Mouse (Mus musculus) heart, embryonic 16.5 days (tissue): ENCODE measurements around the gene 1810065E05Rik. TPM values are rescaled to one million over a fixed set of nuclear protein-coding genes. Genes with fewer than 3 reads are reported as not detected.

ENCODE experiments used
- ATAC-seq: fragments of 200-750 bp; cut with Nextera tagmentation; replicated peaks from 2 replicates; pipeline ENCODE4 v1.8.0; 2017; ENCODE audit warnings: moderate number of reproducible peaks; ENCODE audit not compliant: insufficient read depth, low FRiP score; ENCODE audit errors: extremely low read depth
- H3K27ac ChIP-seq: fragments of 300-500 bp; sonication (generic); 2 replicates; pipeline ENCODE4 v1.5.1; 2014; ENCODE audit warnings: mild to moderate bottlenecking, low read length, control low read depth, moderate library complexity
- H3K27me3 ChIP-seq: fragments of 300-500 bp; sonication (generic); 2 replicates; pipeline ENCODE4 v1.6.1; 2014; ENCODE audit warnings: low read length, mixed read lengths; ENCODE audit not compliant: control insufficient read depth, insufficient read depth
- H3K36me3 ChIP-seq: fragments of 300-500 bp; sonication (generic); 2 replicates; pipeline ENCODE4 v1.6.1; 2014; ENCODE audit not compliant: control insufficient read depth, insufficient read depth
- H3K4me1 ChIP-seq: fragments of 300-500 bp; sonication (generic); 2 replicates; pipeline ENCODE4 v1.6.1; 2014; ENCODE audit warnings: low read length, mixed read lengths; ENCODE audit not compliant: control insufficient read depth, insufficient read depth
- H3K4me2 ChIP-seq: fragments of 300-500 bp; sonication (generic); 2 replicates; pipeline ENCODE4 v1.6.1; 2014; ENCODE audit warnings: low read depth, mild to moderate bottlenecking, control low read depth, low read length
- H3K4me3 ChIP-seq: fragments of 300-500 bp; sonication (generic); 2 replicates; pipeline ENCODE4 v1.5.1; 2014; ENCODE audit warnings: mild to moderate bottlenecking, control low read depth, low read length
- H3K9ac ChIP-seq: fragments of 300-500 bp; sonication (generic); 2 replicates; pipeline ENCODE4 v1.6.1; 2014; ENCODE audit warnings: low read length, control low read depth
- H3K9me3 ChIP-seq: fragments of 300-500 bp; sonication (generic); replicated peaks from 2 replicates; pipeline ENCODE4 v1.6.1; 2016; ENCODE audit warnings: low read length; ENCODE audit not compliant: control insufficient read depth
- WGBS: fragments of 180-500 bp; shearing (Covaris S2); extraction: QIAGEN DNeasy Blood & Tissue Kit; methylation state at CpG from one replicate; pipeline ENCODE4 v1.1.7; 2014; 5-methylcytosine and 5-hydroxymethylcytosine counted together
- polyA plus RNA-seq: library from polyadenylated mRNA; unstranded; fragments of >200 nt; fragmentation: Nextera tagmentation; extraction: Ambion mirVana; gene quantifications from 2 replicates; pipeline ENCODE4 v1.2.1, GENCODE M21; 2015

Gene 1810065E05Rik
- polyA plus RNA-seq, 1 experiment from 2014 or later = not detected

- no peaks in the 10 kb centered on the region for H3K9me3 ChIP-seq
- H3K4me2 ChIP-seq = no peak overlapping the region
Measured at GRCm38 (mm10) chr11:58418336-58418735, 2.6 kb upstream of the 1810065E05Rik start.

GRCm38 (mm10) chr11:58432259-58432658 lies 11.3 kb downstream of the 1810065E05Rik start, which contains the start of gene Gm12253:
TSS of gene Gm12253 (plus strand) at chr11:58432559.
- Histone ChIP-seq H3K9ac (no peak within 1 kb of the TSS), H3K9me3 (no peaks in the 10 kb centered on the region), H3K4me3 (no peak within 1 kb of the TSS), H3K27me3 (no peaks in the 10 kb centered on the region), H3K4me2 (no peak within 1 kb of the TSS), H3K36me3 (no peaks in the 10 kb centered on the region), H3K4me1 (no peaks in the 10 kb centered on the region), H3K27ac (no peak within 1 kb of the TSS)
- WGBS = 80% methylated on average over 3 of the region's 3 CpGs
- ATAC-seq = no peak

More at GRCm38 (mm10) chr11:58418336-58418735, 2.6 kb upstream of the 1810065E05Rik start:
- H3K4me1 ChIP-seq = no peaks in the 10 kb centered on the region
- no peak overlapping the region for H3K27ac ChIP-seq
- H3K4me3 ChIP-seq = no peak overlapping the region
- ATAC-seq = no peak
- H3K36me3 ChIP-seq = no peaks in the 10 kb centered on the region
- H3K9ac ChIP-seq = no peak overlapping the region
- 47% methylated on average over 3 of the region's 3 CpGs for WGBS
- no peaks in the 10 kb centered on the region for H3K27me3 ChIP-seq

- ATAC-seq = no peak
- Histone ChIP-seq H3K4me2 (no peak overlapping the region), H3K27ac (no peak overlapping the region), H3K36me3 (no peaks in the 10 kb centered on the region), H3K9ac (no peak overlapping the region), H3K9me3 (no peaks in the 10 kb centered on the region), H3K27me3 (no peaks in the 10 kb centered on the region), H3K4me1 (no peaks in the 10 kb centered on the region), H3K4me3 (no peak overlapping the region)
- WGBS = 52% methylated on average over 5 of the region's 5 CpGs
Measured at GRCm38 (mm10) chr11:58437866-58438265, 17.0 kb downstream of the 1810065E05Rik start.

- no peaks in the 10 kb centered on the region for H3K27me3 ChIP-seq
- WGBS = 96% methylated on average over 9 of the region's 9 CpGs
Measured at GRCm38 (mm10) chr11:58452759-58453158, 31.8 kb downstream of the 1810065E05Rik start, which contains the start of gene Lypd9. TSS of gene Lypd9 (minus strand) at chr11:58452923.

GRCm38 (mm10) chr11:58453592-58453991 lies 32.7 kb downstream of the 1810065E05Rik start:
- no peak overlapping the region for H3K27ac ChIP-seq
- 44% methylated on average over 4 of the region's 4 CpGs for WGBS
- no peak overlapping the region for H3K4me3 ChIP-seq
- H3K9me3 ChIP-seq = 0 out of 2 replicates have a peak, but pooled peaks cover 2% of the 10 kb centered on the region
- H3K4me1 ChIP-seq = no peaks in the 10 kb centered on the region
- H3K36me3 ChIP-seq = no peaks in the 10 kb centered on the region
- ATAC-seq = no peak
- H3K4me2 ChIP-seq = no peak overlapping the region
- no peaks in the 10 kb centered on the region for H3K27me3 ChIP-seq
- no peak overlapping the region for H3K9ac ChIP-seq

More at GRCm38 (mm10) chr11:58452759-58453158, 31.8 kb downstream of the 1810065E05Rik start, which contains the start of gene Lypd9:
- H3K9ac ChIP-seq = no peak within 1 kb of the TSS
- H3K36me3 ChIP-seq = no peaks in the 10 kb centered on the region
- no peak for ATAC-seq
- H3K4me2 ChIP-seq = no peak within 1 kb of the TSS
- peaks cover 4% of the 10 kb centered on the region; the same call in 1 of the 2 replicates for H3K9me3 ChIP-seq
- no peaks in the 10 kb centered on the region for H3K4me1 ChIP-seq
- H3K27ac ChIP-seq = no peak within 1 kb of the TSS
- H3K4me3 ChIP-seq = no peak within 1 kb of the TSS

GRCm38 (mm10) chr11:58462170-58462569 lies 41.3 kb downstream of the 1810065E05Rik start, which contains the start of gene Olfr30:
TSS of gene Olfr30 (minus strand) at chr11:58462270.
- no peak within 1 kb of the TSS for H3K4me2 ChIP-seq
- H3K9ac ChIP-seq = no peak within 1 kb of the TSS
- no peaks in the 10 kb centered on the region for H3K9me3 ChIP-seq
- no peaks in the 10 kb centered on the region for H3K27me3 ChIP-seq
- H3K4me1 ChIP-seq = no peaks in the 10 kb centered on the region
- no peak for ATAC-seq
- no peaks in the 10 kb centered on the region for H3K36me3 ChIP-seq
- H3K4me3 ChIP-seq = no peak within 1 kb of the TSS
- no peak within 1 kb of the TSS for H3K27ac ChIP-seq

Other genes starting within 250 kb of the 1810065E05Rik start
- gene Mrpl22, start 249.4 kb upstream of the 1810065E05Rik start, polyA plus RNA-seq = 112 TPM in 2 replicates
- 8.2 and 12.3 TPM in 2 replicates for gene Igtp, start 221.6 kb upstream of the 1810065E05Rik start, polyA plus RNA-seq
- 4.2 and 6.4 TPM in 2 replicates for gene Irgm2, start 221.5 kb upstream of the 1810065E05Rik start, polyA plus RNA-seq
- 0.08 TPM in 1 of 2 replicates, not detected in the other for gene 4930438A08Rik, start 146.3 kb upstream of the 1810065E05Rik start, polyA plus RNA-seq
- 15.0 and 16.6 TPM in 2 replicates for gene Zfp692, start 114.0 kb upstream of the 1810065E05Rik start, polyA plus RNA-seq
- gene Zfp672, start 90.8 kb upstream of the 1810065E05Rik start, polyA plus RNA-seq = 38.8 and 40.5 TPM in 2 replicates
- gene Sh3bp5l, start 90.4 kb upstream of the 1810065E05Rik start, polyA plus RNA-seq = 32.0 and 32.5 TPM in 2 replicates
- 1.4 TPM in 1 of 2 replicates, not detected in the other for gene Lypd8, start 42.1 kb upstream of the 1810065E05Rik start, polyA plus RNA-seq
- gene Gm12253, start 11.4 kb downstream of the 1810065E05Rik start, polyA plus RNA-seq = not detected in 2 replicates
- gene Lypd9, start 31.8 kb downstream of the 1810065E05Rik start, polyA plus RNA-seq = not detected in 2 replicates
- not detected in 2 replicates for gene Olfr30, start 41.2 kb downstream of the 1810065E05Rik start, polyA plus RNA-seq
- gene Olfr332, start 71.4 kb downstream of the 1810065E05Rik start, polyA plus RNA-seq = not detected in 2 replicates
- gene Olfr331, start 81.5 kb downstream of the 1810065E05Rik start, polyA plus RNA-seq = not detected in 2 replicates
- gene Olfr330, start 113.7 kb downstream of the 1810065E05Rik start, polyA plus RNA-seq = not detected in 2 replicates
- not detected in 2 replicates for gene Olfr329-ps, start 125.3 kb downstream of the 1810065E05Rik start, polyA plus RNA-seq
- gene Olfr328, start 134.5 kb downstream of the 1810065E05Rik start, polyA plus RNA-seq = not detected in 2 replicates
- gene Olfr224, start 149.4 kb downstream of the 1810065E05Rik start, polyA plus RNA-seq = 0.07 and 0.11 TPM in 2 replicates
- gene Olfr325, start 156.6 kb downstream of the 1810065E05Rik start, polyA plus RNA-seq = not detected in 2 replicates
- not detected in 2 replicates for gene Olfr324, start 174.0 kb downstream of the 1810065E05Rik start, polyA plus RNA-seq
- gene 2210407C18Rik, start 195.0 kb downstream of the 1810065E05Rik start, polyA plus RNA-seq = not detected in 2 replicates
- not detected in 2 replicates for gene Olfr323, start 209.4 kb downstream of the 1810065E05Rik start, polyA plus RNA-seq
- 0.07 TPM in 1 of 2 replicates, not detected in the other for gene Trim58, start 219.4 kb downstream of the 1810065E05Rik start, polyA plus RNA-seq
- gene Olfr322, start 237.7 kb downstream of the 1810065E05Rik start, polyA plus RNA-seq = not detected in 2 replicates